In the genomic region with DNA sequence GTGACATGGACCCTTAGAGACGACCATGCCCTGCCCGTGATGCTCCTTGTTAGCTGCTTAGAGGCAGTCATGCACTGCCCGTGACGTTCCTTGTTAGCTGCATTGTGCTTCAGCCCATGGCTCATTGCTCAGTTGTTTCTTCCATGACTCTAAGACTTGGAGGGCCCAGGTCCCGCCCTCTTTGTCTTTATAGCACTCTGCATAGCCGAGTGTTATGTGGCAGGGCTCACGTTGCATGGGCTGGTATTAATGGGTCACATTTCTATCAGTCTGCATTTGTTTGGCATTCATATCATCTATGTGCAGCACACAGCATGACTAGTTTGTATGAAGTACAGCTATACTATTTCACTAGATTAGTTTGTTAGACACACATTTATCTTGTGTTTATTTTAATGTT, we compare ENCODE assay signal across 23 mouse cellular contexts.
"Had no signal": no experiment of that assay in that cellular context is flagged by ENCODE, and none has a peak within 500 bp of the region (broad histone marks: within the 10 kb centered on the region; RNA-seq: fewer than 3 reads in every experiment).

No protein-coding gene starts in this region.

- ATAC-seq: hindbrain, embryonic 16.5 days; intestine, embryonic 16.5 days had no signal

- H3K9me3 ChIP-seq: heart, embryonic 10.5 days; heart, embryonic 13.5 days; heart, embryonic 15.5 days; limb, embryonic 10.5 days; limb, embryonic 12.5 days; liver, embryonic 13.5 days; liver, embryonic 15.5 days had no signal

- H3K4me3 ChIP-seq: heart, embryonic 10.5 days; heart, embryonic 13.5 days; heart, embryonic 15.5 days; layer of hippocampus, adult 2 months; left cerebral cortex, adult 2 months; limb, embryonic 10.5 days; limb, embryonic 12.5 days; liver, embryonic 13.5 days; liver, embryonic 15.5 days had no signal

- H3K4me1 ChIP-seq: heart, embryonic 13.5 days; heart, embryonic 15.5 days; limb, embryonic 10.5 days; limb, embryonic 12.5 days; liver, embryonic 13.5 days; liver, embryonic 15.5 days had no signal

- H3K27ac ChIP-seq: heart, embryonic 10.5 days; heart, embryonic 13.5 days; heart, embryonic 15.5 days; layer of hippocampus, adult 2 months; left cerebral cortex, adult 2 months; limb, embryonic 10.5 days; limb, embryonic 12.5 days; liver, embryonic 13.5 days; liver, embryonic 15.5 days had no signal

- H3K27me3 ChIP-seq: heart, embryonic 13.5 days; heart, embryonic 15.5 days; limb, embryonic 12.5 days; liver, embryonic 13.5 days; liver, embryonic 15.5 days had no signal

- H3K36me3 ChIP-seq: liver, embryonic 13.5 days; liver, embryonic 15.5 days had no signal

- H3K9ac ChIP-seq: heart, embryonic 13.5 days; heart, embryonic 15.5 days; limb, embryonic 12.5 days; liver, embryonic 13.5 days; liver, embryonic 15.5 days had no signal

- H3K4me2 ChIP-seq: heart, embryonic 13.5 days; heart, embryonic 15.5 days; limb, embryonic 12.5 days; liver, embryonic 11.5 days; liver, embryonic 13.5 days; liver, embryonic 15.5 days had no signal

- DNase-seq: gastrocnemius, postnatal 14 days; gastrocnemius, postnatal 36 days; heart, adult 18-20 months; heart, postnatal 14 days; heart, postnatal 36 days; kidney, adult 18-20 months; kidney, adult 8-10 months; kidney, postnatal 10 days; kidney, postnatal 25 days; kidney, postnatal 4 days; liver; liver, embryonic 13.5 days had no signal
